22 mouse cellular contexts compared by ENCODE assay signal in genomic region chr1:107588642-107589041, GRCm38 (mm10). TPM values are rescaled to one million over a fixed set of nuclear protein-coding genes. Genes with fewer than 3 reads are reported as not detected.
A peak's percentile ranks its signal among the peaks of the same experiment; 100 is the strongest.
DNase-seq lines count a peak whose midpoint lies in the region; ATAC-seq and TF ChIP-seq lines count a peak whose summit lies in the region.
"Had no signal": no experiment of that assay in that cellular context is flagged by ENCODE, and none has a peak within 500 bp of the region (broad histone marks: within the 10 kb centered on the region; RNA-seq: fewer than 3 reads in every experiment).

No protein-coding gene starts in this region.

- WGBS in hindbrain, postnatal 0 days: 31% methylated on average over 1 of the region's 1 CpGs
- WGBS in hindbrain, embryonic 13.5 days: 17% methylated on average over 1 of the region's 1 CpGs
- WGBS in heart, adult 2 months: 75% methylated on average over 1 of the region's 1 CpGs

- intact Hi-C loops in heart, adult 2 months (cut with DNase I): no loop called here

- no peaks in the 10 kb centered on the region for H3K9me3 ChIP-seq in hindbrain, postnatal 0 days (ENCODE audit: low read length)
- H3K9me3 ChIP-seq in hindbrain, embryonic 13.5 days: no peaks in the 10 kb centered on the region
- H3K9me3 ChIP-seq: embryonic facial prominence, embryonic 15.5 days; intestine, embryonic 15.5 days; liver, embryonic 15.5 days; neural tube, embryonic 12.5 days had no signal

- DNase-seq in embryo, embryonic 10.5 days (ENCODE audit: low spot score): peak; percentile 2
- DNase-seq in embryo, embryonic 9.5 days (ENCODE audit: extremely low spot score): no peak
- DNase-seq in hindbrain, postnatal 0 days (ENCODE audit: low spot score): peak; percentile 13
- DNase-seq in brain, embryonic 14.5 days (ENCODE audit: low read depth): peak; percentile 44
- DNase-seq in cerebellum, adult 9-10 months: peak; percentile 82
- no peak for DNase-seq in urinary bladder, postnatal 36 days (ENCODE audit: low spot score in 2 of 2)
- DNase-seq in heart, adult 2 months: no peak
- DNase-seq: adrenal gland, postnatal 14 days; embryo, embryonic 11 days; gastrocnemius, postnatal 36 days; kidney, adult 9 months; kidney, postnatal 4 days; spleen, adult 18-20 months; thymus, adult 2 months had no signal

- H3K4me3 ChIP-seq in hindbrain, postnatal 0 days (ENCODE audit: low read length): no peak overlapping the region
- H3K4me3 ChIP-seq in hindbrain, embryonic 13.5 days: no peak overlapping the region
- no peak overlapping the region for H3K4me3 ChIP-seq in heart, adult 2 months
- H3K4me3 ChIP-seq: embryonic facial prominence, embryonic 15.5 days; intestine, embryonic 15.5 days; liver, embryonic 15.5 days; neural tube, embryonic 12.5 days had no signal

- H3K36me3 ChIP-seq in hindbrain, postnatal 0 days (ENCODE audit: insufficient read depth, low read length): no peaks in the 10 kb centered on the region
- H3K36me3 ChIP-seq in hindbrain, embryonic 13.5 days: no peaks in the 10 kb centered on the region
- H3K36me3 ChIP-seq in heart, adult 2 months (ENCODE audit: control insufficient read depth, insufficient read depth, low read length): no peaks in the 10 kb centered on the region
- H3K36me3 ChIP-seq: embryonic facial prominence, embryonic 15.5 days; intestine, embryonic 15.5 days; liver, embryonic 15.5 days; neural tube, embryonic 12.5 days had no signal

- no peaks in the 10 kb centered on the region for H3K79me2 ChIP-seq in heart, adult 2 months (replicated peaks; ENCODE audit: control insufficient read depth, insufficient read depth, low read length)

- no peak overlapping the region for H3K4me2 ChIP-seq in hindbrain, postnatal 0 days (ENCODE audit: low read depth, low read length)
- no peak overlapping the region for H3K4me2 ChIP-seq in hindbrain, embryonic 13.5 days
- H3K4me2 ChIP-seq: embryonic facial prominence, embryonic 15.5 days; intestine, embryonic 15.5 days; liver, embryonic 15.5 days; midbrain, embryonic 11.5 days; neural tube, embryonic 12.5 days had no signal

- H3K27me3 ChIP-seq in hindbrain, postnatal 0 days (ENCODE audit: insufficient read depth, low read length): no peaks in the 10 kb centered on the region
- H3K27me3 ChIP-seq in hindbrain, embryonic 13.5 days: no peaks in the 10 kb centered on the region
- H3K27me3 ChIP-seq in heart, adult 2 months (ENCODE audit: control insufficient read depth, insufficient read depth, low read length): no peaks in the 10 kb centered on the region
- H3K27me3 ChIP-seq: embryonic facial prominence, embryonic 15.5 days; intestine, embryonic 15.5 days; liver, embryonic 15.5 days; neural tube, embryonic 12.5 days had no signal

- no peak for TF ChIP-seq CTCF in hindbrain, postnatal 0 days (IDR thresholded peaks at IDR 0.05; ENCODE audit: low read depth)
- TF ChIP-seq CTCF in brain, embryonic 14.5 days (IDR thresholded peaks at IDR 0.05; ENCODE audit: borderline replicate concordance, extremely low read depth, insufficient read depth, insufficient read length): no peak
- TF ChIP-seq CTCF in heart, adult 2 months (IDR thresholded peaks at IDR 0.05): no peak

- peak; percentile 65; the same call in 1 of the 2 replicates for ATAC-seq in hindbrain, postnatal 0 days
- no peak for ATAC-seq in hindbrain, embryonic 13.5 days (ENCODE audit: low FRiP score)
- ATAC-seq: activated CD4-positive, CD25-positive, alpha-beta regulatory T cell, adult 4 months; CD4-positive, CD25-positive, alpha-beta regulatory T cell, adult 4 months; intestine, embryonic 15.5 days had no signal

- no peak for TF ChIP-seq POLR2A in brain, embryonic 14.5 days (IDR thresholded peaks at IDR 0.05; ENCODE audit: borderline replicate concordance, extremely low read depth, insufficient read depth, insufficient read length, poor library complexity, severe bottlenecking)
- TF ChIP-seq POLR2A in heart, adult 2 months (IDR thresholded peaks at IDR 0.05; ENCODE audit: insufficient read depth, low read depth, low read length): no peak

- no peak overlapping the region for H3K9ac ChIP-seq in hindbrain, postnatal 0 days (replicated peaks; ENCODE audit: low read length)
- no peak overlapping the region for H3K9ac ChIP-seq in hindbrain, embryonic 13.5 days
- H3K9ac ChIP-seq in heart, adult 2 months (ENCODE audit: low read depth, low read length): no peak overlapping the region
- H3K9ac ChIP-seq: embryonic facial prominence, embryonic 15.5 days; intestine, embryonic 15.5 days; liver, embryonic 15.5 days; neural tube, embryonic 12.5 days had no signal

- TF ChIP-seq EP300 in heart, adult 2 months (IDR thresholded peaks at IDR 0.05; ENCODE audit: insufficient read depth, low read depth, low read length): no peak

- no peaks in the 10 kb centered on the region; the same call in 1 of the 2 replicates for H3K4me1 ChIP-seq in hindbrain, postnatal 0 days (ENCODE audit: insufficient read depth, low read length)
- 0 out of 2 replicates have a peak, but pooled peaks cover 5% of the 10 kb centered on the region for H3K4me1 ChIP-seq in hindbrain, embryonic 13.5 days (replicated peaks)
- H3K4me1 ChIP-seq in heart, adult 2 months (ENCODE audit: control insufficient read depth, insufficient read depth, low read length): no peaks in the 10 kb centered on the region; the same call in none of the 2 replicates
- H3K4me1 ChIP-seq: embryonic facial prominence, embryonic 15.5 days; intestine, embryonic 15.5 days; liver, embryonic 15.5 days; neural tube, embryonic 12.5 days had no signal

- no peak overlapping the region for H3K27ac ChIP-seq in hindbrain, postnatal 0 days
- H3K27ac ChIP-seq in hindbrain, embryonic 13.5 days: no peak overlapping the region
- H3K27ac ChIP-seq in heart, adult 2 months: no peak overlapping the region
- H3K27ac ChIP-seq: embryonic facial prominence, embryonic 15.5 days; intestine, embryonic 15.5 days; liver, embryonic 15.5 days; neural tube, embryonic 12.5 days had no signal

RNA-seq across cellular contexts. Expression of gene Serpinb8, which starts 1.2 kb away (rescaled TPM):
- total RNA-seq in hindbrain, postnatal 0 days (2014; rRNA removed): 0.11 and 0.42 TPM in 2 replicates
- 0.91 and 1.2 TPM in 2 replicates for polyA plus RNA-seq in hindbrain, postnatal 0 days (2015; fragmentation: Nextera tagmentation; extraction: Ambion mirVana)
- polyA plus RNA-seq in hindbrain, embryonic 13.5 days (2015; fragmentation: Nextera tagmentation; extraction: Ambion mirVana): 0.72 and 0.86 TPM in 2 replicates
- 0.33 and 0.44 TPM in 2 replicates for polyA plus RNA-seq in brain, embryonic 14.5 days (2012; rRNA removed)
- 1 to 10 TPM; 1.8 TPM for total RNA-seq in heart, adult 2 months (2021)
- polyA plus RNA-seq in heart, adult 2 months (2012; rRNA removed): 1.3 and 2.0 TPM in 2 replicates
- polyA plus RNA-seq: activated CD4-positive, CD25-positive, alpha-beta regulatory T cell, adult 4 months; CD4-positive, CD25-positive, alpha-beta regulatory T cell, adult 4 months had no signal

Comparison
In these comparisons a context has a peak if more than half of its experiments do, and no peak if none do; other contexts are left out.
1. DNase-seq: peak in embryo, embryonic 10.5 days (single experiment), hindbrain, postnatal 0 days (single experiment), brain, embryonic 14.5 days (single experiment) and cerebellum, adult 9-10 months (single experiment); none in embryo, embryonic 9.5 days (single experiment), urinary bladder, postnatal 36 days (0 of 2) and heart, adult 2 months (0 of 2).